Mouse (Mus musculus): ENCODE data around the gene Ltbp3.
"Not testable (repeated sequence)": the region's sequence is repeated elsewhere in the genome, so short reads cannot be mapped to it uniquely, and the experiment has no call there.

Gene Ltbp3

DNA sequence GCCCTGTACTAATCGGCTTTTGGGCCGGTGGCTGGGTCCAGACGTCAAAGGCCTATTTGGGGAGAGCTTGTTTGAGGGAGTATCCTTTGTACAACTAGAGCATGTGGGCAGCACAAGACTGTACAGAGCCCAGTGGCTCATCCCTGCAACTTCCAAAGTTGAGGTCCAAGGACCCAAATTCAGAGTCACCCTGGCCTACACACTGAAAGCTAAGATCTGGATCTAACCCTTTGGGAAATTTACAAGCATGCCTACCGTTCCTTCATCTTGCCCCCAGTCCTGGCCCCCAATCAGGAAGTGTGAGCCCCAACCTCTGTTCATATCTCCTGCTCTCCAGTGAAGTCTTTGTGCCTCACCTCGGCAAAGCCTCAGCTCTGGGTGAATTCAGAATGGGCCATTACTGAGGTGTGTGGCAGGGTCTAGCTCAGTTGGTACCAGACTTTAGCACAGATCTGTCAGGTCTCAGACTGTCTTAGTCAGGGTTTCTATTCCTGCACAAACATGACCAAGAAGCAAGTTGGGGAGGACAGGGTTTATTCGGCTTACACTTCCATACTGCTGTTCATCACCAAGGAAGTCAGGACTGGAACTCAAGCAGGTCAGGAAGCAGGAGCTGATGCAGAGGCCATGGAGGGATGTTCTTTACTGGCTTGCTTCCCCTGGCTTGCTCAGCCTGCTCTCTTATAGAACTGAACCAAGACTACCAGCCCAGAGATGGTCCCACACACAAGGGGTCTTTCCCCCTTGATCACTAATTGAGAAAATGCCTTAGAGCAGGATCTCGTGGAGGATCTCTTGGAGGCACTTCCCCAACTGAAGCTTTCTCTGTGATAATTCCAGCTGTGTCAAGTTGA is 53.4 kb downstream of the Ltbp3 start:
- DNase-seq, result not testable (repeated sequence)

DNA sequence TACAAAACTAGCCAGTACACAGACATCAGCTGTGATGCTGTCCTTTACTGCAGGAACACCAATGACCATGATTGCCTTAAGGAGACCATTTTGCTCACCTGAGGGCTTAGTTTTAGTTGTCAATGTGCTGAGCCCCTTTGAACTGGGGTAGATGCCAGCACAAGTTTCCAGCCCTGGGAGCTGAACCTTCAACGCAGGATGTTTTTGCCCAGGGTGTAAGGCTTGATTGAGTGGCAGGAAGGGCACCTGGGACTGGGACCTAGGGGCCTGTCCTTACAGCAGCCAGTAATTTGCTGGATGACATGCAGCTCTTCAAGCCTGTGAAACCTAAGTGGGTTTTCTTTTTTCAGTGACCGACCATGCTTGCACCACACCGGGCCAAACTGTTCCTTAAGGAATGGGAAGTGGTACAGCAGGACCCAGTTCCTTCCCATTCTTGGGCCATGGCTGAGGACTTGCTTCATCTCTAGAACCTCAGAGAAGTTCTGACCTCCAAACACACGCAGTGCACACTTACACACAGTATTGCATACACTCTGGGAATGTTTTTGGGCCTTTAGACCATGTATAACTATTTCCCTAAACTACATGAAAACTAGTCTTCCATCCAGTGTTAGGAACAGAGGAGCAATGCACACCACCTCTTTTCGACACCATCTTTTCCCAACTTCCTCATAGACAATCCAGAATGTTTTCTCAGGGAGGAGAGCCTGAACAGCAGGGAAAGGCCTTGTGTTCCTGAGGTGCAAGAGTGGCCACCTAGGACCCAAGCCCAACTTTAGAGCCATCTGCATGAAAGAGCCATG is 54.3 kb downstream of the Ltbp3 start:
- DNase-seq, result no peak

DNA sequence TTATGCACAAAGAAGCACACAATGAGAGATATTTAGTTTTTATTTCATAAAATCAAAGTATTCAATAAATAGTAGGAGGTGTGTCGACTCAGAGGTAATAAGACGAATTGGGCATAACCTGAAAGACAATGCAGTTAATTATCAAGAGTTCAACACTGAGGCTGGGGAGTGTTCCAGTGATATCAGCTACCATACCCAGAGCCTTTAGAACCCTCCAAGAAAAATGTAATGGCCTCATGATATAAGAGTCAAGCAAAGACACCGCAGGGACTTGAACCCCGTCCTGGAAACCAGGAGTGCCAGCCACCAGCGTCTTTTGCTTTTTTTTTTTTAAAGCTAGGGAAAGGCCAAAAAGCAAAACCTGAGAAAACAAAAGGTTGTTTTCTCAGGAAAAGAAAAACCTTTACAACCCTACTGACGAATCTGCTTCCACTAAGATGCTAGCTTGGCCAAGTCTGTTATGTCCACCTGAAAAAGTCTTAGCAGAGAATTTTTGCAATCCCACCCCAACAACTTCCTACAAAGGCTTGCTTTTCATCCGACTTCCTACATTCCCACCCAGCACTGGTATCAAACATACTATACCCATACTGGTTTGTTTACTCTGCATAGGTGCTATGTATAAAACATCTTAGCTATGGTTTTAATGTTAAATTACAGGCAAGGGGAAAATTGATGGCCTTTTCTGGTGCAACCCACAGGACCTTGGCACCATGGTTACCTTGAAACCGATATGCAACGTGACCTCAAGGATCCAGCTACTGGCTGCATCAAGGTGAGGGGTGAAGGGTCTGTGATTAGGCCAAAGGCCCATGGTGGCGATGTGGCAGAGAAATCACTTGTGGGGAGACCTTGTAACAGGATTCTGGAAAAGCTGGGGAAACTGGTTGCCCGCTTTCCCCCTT is 55.2 kb downstream of the Ltbp3 start:
- DNase-seq, result no peak

DNA sequence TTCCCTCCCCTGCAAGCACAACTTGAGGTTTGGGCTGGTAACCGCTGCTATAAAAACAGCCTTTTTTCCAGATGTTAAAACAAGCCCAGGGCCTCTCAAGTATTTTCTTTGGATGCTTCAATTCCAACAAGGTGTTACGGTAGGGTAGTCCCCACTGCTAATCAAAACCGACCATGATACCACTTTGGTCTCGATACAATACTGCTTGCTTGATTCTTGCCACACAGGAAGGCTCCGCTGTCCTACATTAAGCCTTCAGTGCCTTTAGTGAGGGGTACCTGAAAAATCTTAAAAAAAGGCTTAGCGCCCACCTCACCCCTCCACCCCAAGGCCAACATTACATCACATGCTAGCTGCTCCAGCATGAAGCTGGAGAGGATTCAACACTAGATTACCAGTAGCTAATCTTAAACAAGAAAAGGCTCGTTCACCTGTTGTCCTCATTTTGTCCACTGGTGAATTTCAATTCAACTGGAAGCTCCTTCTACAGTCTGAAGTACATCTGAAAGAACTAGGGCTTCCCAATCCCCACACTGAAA is 55.9 kb downstream of the Ltbp3 start:
- no peak for DNase-seq

GRCm38 (mm10) chr19:5797381-5798111 is 56.8 kb downstream of the Ltbp3 start:
- no peak for DNase-seq

- DNase-seq, result no peak
These were observed 58.2 kb downstream of the Ltbp3 start for GRCm38 (mm10) chr19:5798700-5799479.

DNA sequence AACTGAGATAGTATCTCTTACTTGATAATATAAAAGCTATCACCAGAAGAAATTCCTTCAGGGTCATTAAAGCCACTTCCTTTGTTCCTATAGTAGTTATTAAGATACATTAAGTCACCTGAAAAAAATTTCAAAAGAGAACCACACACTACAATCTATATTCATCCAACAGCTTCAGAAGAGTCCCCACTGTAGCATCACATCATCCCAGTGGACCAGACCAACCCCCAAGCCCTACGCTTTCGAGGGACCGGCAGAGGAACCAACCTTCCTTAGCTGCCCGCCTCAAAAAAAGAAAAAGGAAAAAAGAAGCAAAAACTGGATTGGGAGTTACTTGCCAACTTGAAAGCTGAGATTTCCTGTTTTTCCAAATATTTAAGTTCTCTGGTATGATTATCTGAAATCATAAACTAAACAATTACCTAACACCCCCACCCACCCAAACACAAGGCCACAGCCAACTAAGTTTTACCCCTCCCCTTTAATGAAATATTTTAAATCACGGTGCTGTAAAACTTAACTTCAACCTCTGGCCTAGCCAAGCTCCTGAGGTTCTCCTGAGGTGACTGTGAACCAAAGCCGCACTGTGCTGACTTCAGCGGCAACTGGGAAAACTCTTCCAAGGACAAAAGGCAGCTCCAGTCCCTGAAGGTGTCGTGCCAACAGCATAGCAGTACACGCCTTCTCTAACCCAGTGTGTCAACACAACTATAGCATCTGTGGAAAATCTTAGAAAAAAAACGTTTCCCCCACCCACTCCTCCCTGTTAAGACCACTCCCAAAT is 59.1 kb downstream of the Ltbp3 start:
- no peak for DNase-seq

- no peak for DNase-seq
These were observed 59.6 kb downstream of the Ltbp3 start for GRCm38 (mm10) chr19:5800350-5800631.

GRCm38 (mm10) chr19:5800632-5801431 is 60.1 kb downstream of the Ltbp3 start:
- DNase-seq, result no peak

DNA sequence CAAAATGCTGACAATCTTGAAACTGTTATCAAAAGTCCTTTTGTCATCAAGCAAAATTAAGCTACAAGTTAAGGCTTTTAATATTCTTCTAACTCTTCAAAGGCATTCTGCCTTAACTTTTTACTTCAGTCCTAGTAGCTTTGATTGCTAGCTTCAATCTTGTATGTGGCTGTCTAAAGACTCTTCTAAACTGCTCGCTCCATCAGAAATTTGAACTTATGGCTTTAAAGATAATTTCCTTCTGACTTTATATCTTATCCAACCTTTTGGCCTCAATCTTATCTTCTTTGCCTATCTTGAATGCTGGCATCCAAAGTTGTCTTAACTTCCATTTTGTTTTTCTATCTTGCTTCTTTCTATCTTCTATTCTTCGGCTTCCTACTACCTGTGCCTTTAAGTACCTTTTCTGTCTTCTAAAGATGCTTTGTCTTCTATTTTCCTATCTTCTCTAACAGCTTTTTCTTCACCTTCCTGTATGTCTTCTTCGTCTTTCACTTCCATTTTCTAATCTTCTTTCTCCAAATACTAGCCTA is 60.8 kb downstream of the Ltbp3 start:
- DNase-seq, result no peak

GRCm38 (mm10) chr19:5802011-5802786 is 61.5 kb downstream of the Ltbp3 start:
- DNase-seq, result peak; percentile 95

GRCm38 (mm10) chr19:5802787-5803040 is 62.0 kb downstream of the Ltbp3 start:
- no peak for DNase-seq

- DNase-seq, result peak; percentile 100
These were observed 62.6 kb downstream of the Ltbp3 start for GRCm38 (mm10) chr19:5803041-5803880.

DNA sequence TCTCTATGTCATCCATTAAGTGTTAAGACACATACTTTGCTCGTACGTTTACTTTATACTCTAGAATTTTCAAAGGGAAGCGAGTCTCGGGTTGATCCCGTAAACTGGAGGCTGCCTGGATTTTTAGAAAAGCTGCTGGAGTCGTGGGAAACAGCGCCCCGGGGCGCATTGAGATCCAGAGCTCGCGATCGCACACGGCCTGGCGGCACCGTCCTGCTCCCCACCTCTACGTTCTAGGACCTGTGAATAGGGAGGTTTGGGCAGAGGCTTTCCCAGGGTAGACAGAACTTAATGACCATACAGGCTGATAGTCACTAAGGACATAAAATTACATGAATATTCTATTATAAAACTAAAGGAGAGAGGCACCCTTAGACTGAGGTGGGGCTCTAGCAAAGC is 63.2 kb downstream of the Ltbp3 start:
- DNase-seq, result no peak

GRCm38 (mm10) chr19:5804371-5804899 is 63.7 kb downstream of the Ltbp3 start:
- DNase-seq, result no peak

DNA sequence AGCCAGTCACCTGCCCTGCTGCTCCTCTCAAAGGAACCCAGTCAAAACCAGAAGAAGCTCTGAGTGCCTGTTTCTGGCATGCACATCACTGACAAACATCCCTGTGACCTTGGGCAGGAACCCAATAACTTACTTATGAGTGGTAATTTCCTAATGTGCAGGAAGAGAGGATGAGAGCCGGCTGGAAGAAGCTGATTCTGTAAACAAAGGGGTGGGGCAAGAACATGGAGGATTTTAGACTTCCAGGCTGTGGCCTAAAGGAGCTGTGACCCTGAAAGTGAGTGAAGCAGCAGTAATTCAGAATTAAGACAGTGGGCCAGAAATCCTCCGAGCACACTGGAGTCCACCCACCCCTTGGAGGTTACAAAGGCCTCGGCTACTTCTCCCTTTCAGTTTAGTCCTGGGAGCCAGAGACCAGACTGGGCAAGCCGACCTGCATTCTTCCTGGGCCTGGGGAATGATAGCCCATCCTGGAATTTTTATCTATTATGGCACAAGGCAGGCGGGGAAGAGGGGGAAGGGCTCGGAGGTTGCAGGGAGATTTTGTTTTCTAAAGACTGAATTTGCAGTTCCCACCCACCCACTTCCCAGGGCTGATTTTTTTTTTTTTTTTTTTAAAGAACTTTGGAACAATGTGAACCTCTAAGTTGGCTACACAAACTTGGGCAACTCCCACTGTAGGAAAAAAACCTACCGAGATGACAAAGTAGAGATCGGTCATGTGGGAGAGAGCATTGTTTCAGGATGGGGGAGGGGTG is 65.5 kb downstream of the Ltbp3 start:
- DNase-seq, result no peak

DNA sequence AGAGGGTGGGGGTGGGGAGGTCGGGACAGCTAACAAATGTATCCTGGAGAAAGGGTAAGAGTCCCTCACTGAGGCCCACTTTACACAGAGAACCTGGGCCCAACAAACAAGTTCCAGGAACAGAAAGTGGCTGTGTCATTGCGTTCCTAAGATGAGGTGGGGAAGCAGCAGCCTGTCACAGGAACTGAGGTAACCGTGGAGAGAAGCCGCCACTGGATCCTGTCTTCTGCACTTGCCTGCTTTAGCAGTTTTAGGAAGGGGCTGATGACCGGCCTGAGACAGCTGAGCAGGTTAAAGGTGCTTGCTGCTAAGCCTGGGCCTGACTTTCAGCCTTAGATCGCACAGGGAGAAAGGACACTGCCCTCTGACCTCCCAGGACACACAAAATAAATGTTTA is 66.1 kb downstream of the Ltbp3 start:
- no peak for DNase-seq
